Mouse (Mus musculus) layer of hippocampus, adult 18-20 months (tissue): ENCODE measurements at regions not wholly inside any gene's neighbourhood (a gene's known extent, or its start where the extent isn't known, plus 50 kb on each side); places are given as distances from the start of the nearest gene placed in this dataset.
"Not testable (repeated sequence)": the region's sequence is repeated elsewhere in the genome, so short reads cannot be mapped to it uniquely, and the experiment has no call there.

Source experiments
- DNase-seq, 2 experiments: peaks; one replicate each; pipeline ENCODE4 v3.0.0; 2022; ENCODE audit warnings: low spot score in 2 of 2

- DNase-seq: peak in 1 of 2 experiments; percentile 23
Measured at GRCm38 (mm10) chr8:116053483-116053882, 345.9 kb upstream of the Maf start.

GRCm38 (mm10) chr8:116053043-116053442 lies 345.4 kb upstream of the Maf start:
- no peak for DNase-seq

GRCm38 (mm10) chr8:116048480-116048879 lies 340.9 kb upstream of the Maf start:
- no peak for DNase-seq

GRCm38 (mm10) chr8:116046859-116047258 lies 339.3 kb upstream of the Maf start:
- no peak for DNase-seq

GRCm38 (mm10) chr8:116045526-116045925 lies 337.9 kb upstream of the Maf start:
- DNase-seq: no peak

- DNase-seq: no peak
Measured at GRCm38 (mm10) chr8:116043381-116043780, 335.8 kb upstream of the Maf start.

- no peak for DNase-seq
Measured at GRCm38 (mm10) chr8:116030966-116031365, 323.4 kb upstream of the Maf start.

GRCm38 (mm10) chr8:116025321-116025720 lies 317.7 kb upstream of the Maf start:
- peak in 1 of 2 experiments; percentile 2 for DNase-seq

GRCm38 (mm10) chr8:116024811-116025210 lies 317.2 kb upstream of the Maf start:
- no peak for DNase-seq

GRCm38 (mm10) chr8:116021691-116022090 lies 314.1 kb upstream of the Maf start:
- no peak for DNase-seq

- no peak for DNase-seq
Measured at GRCm38 (mm10) chr8:115995320-115995719, 287.7 kb upstream of the Maf start.

- no peak for DNase-seq
Measured at GRCm38 (mm10) chr8:115991989-115992388, 284.4 kb upstream of the Maf start.

- no peak for DNase-seq
Measured at GRCm38 (mm10) chr8:115983397-115983796, 275.8 kb upstream of the Maf start.

- no peak for DNase-seq
Measured at GRCm38 (mm10) chr8:115982326-115982725, 274.7 kb upstream of the Maf start.

- no peak for DNase-seq
Measured at GRCm38 (mm10) chr8:115981426-115981825, 273.8 kb upstream of the Maf start.

- DNase-seq: no peak
Measured at GRCm38 (mm10) chr8:115980616-115981015, 273.0 kb upstream of the Maf start.

GRCm38 (mm10) chr8:115977152-115977551 lies 269.6 kb upstream of the Maf start:
- DNase-seq: no peak

- no peak for DNase-seq
Measured at GRCm38 (mm10) chr8:115974706-115975105, 267.1 kb upstream of the Maf start.

GRCm38 (mm10) chr8:115971351-115971750 lies 263.8 kb upstream of the Maf start:
- not testable (repeated sequence) for DNase-seq

GRCm38 (mm10) chr8:115968121-115968520 lies 260.5 kb upstream of the Maf start:
- DNase-seq: no peak

- DNase-seq: no peak
Measured at GRCm38 (mm10) chr8:115965981-115966380, 258.4 kb upstream of the Maf start.

- DNase-seq: no peak
Measured at GRCm38 (mm10) chr8:115955371-115955770, 247.8 kb upstream of the Maf start.

- no peak for DNase-seq
Measured at GRCm38 (mm10) chr8:115953783-115954470, 246.3 kb upstream of the Maf start.
